Comparison of ENCODE assay signal across 8 mouse cellular contexts in genomic region chr9:51985493-51986099, GRCm38 (mm10). TPM values are rescaled to one million over a fixed set of nuclear protein-coding genes. Genes with fewer than 3 reads are reported as not detected.
DNase-seq lines count a peak whose midpoint lies in the region; ATAC-seq and TF ChIP-seq lines count a peak whose summit lies in the region.

No protein-coding gene starts in this region.

- H3K36me3 ChIP-seq in limb, embryonic 14.5 days (ENCODE audit: control insufficient read depth, insufficient read depth, low read length), result no peaks in the 10 kb centered on the region
- H3K36me3 ChIP-seq in limb, embryonic 10.5 days, result no peaks in the 10 kb centered on the region
- H3K36me3 ChIP-seq in thymus, adult 2 months (ENCODE audit: control insufficient read depth, insufficient read depth, low read length), result no peaks in the 10 kb centered on the region

- 73% methylated on average over 11 of the region's 11 CpGs for WGBS in limb, embryonic 14.5 days
- WGBS in limb, embryonic 10.5 days, result 86% methylated on average over 11 of the region's 11 CpGs
- 96% methylated on average over 11 of the region's 11 CpGs for WGBS in thymus, adult 2 months

- H3K27ac ChIP-seq in limb, embryonic 14.5 days (replicated peaks; ENCODE audit: low read depth, low read length), result no peak overlapping the region
- H3K27ac ChIP-seq in limb, embryonic 10.5 days, result no peak overlapping the region
- H3K27ac ChIP-seq in layer of hippocampus, adult 2 months, result peak overlapping the region; percentile 37
- no peak overlapping the region for H3K27ac ChIP-seq in thymus, adult 2 months (ENCODE audit: control insufficient read depth, insufficient read depth, low read length)

- TF ChIP-seq CTCF in layer of hippocampus, adult 2 months (conservative IDR thresholded peaks at IDR 0.05), result no peak
- no peak for TF ChIP-seq CTCF in thymus, adult 2 months (IDR thresholded peaks at IDR 0.05; ENCODE audit: borderline replicate concordance, control insufficient read depth, extremely low read depth, insufficient read depth, low read length, poor library complexity)

- no peak overlapping the region for H3K9ac ChIP-seq in limb, embryonic 14.5 days (ENCODE audit: low read depth, low read length, severe bottlenecking)

- no peak for TF ChIP-seq POLR2A in limb, embryonic 14.5 days (IDR thresholded peaks at IDR 0.05; ENCODE audit: borderline replicate concordance, extremely low read depth, insufficient read depth, insufficient read length)
- TF ChIP-seq POLR2A in thymus, adult 2 months (IDR thresholded peaks at IDR 0.05; ENCODE audit: control insufficient read depth, extremely low read depth, insufficient read depth, low read length, poor library complexity), result no peak

- no peaks in the 10 kb centered on the region for H3K27me3 ChIP-seq in limb, embryonic 14.5 days (ENCODE audit: control insufficient read depth, insufficient read depth, low read length)
- H3K27me3 ChIP-seq in limb, embryonic 10.5 days (ENCODE audit: low read depth, poor library complexity, severe bottlenecking), result no peaks in the 10 kb centered on the region
- H3K27me3 ChIP-seq in thymus, adult 2 months (ENCODE audit: control insufficient read depth, insufficient read depth, low read length), result no peaks in the 10 kb centered on the region

- no peak overlapping the region for H3K4me2 ChIP-seq in limb, embryonic 14.5 days (replicated peaks; ENCODE audit: low read depth, low read length, severe bottlenecking)

- no peak for ATAC-seq in limb, embryonic 14.5 days (ENCODE audit: low FRiP score, low read depth)

- H3K4me3 ChIP-seq in limb, embryonic 14.5 days (replicated peaks; ENCODE audit: low read length), result no peak overlapping the region
- no peak overlapping the region for H3K4me3 ChIP-seq in limb, embryonic 10.5 days
- H3K4me3 ChIP-seq in layer of hippocampus, adult 2 months, result peak overlapping the region; percentile 34
- H3K4me3 ChIP-seq in thymus, adult 2 months (ENCODE audit: control insufficient read depth, insufficient read depth, low read length), result no peak overlapping the region

- peak; percentile 68 for DNase-seq in adrenal gland, adult 2 months
- DNase-seq in adrenal gland, adult 18-20 months (ENCODE audit: low spot score in 2 of 2), result no peak
- peak; percentile 22 for DNase-seq in limb, embryonic 14.5 days (ENCODE audit: low spot score)
- DNase-seq in limb, embryonic 10.5 days (ENCODE audit: low spot score), result no peak
- peak; percentile 63 to 84 for DNase-seq in layer of hippocampus, adult 2 months (ENCODE audit: low spot score in 2 of 2)
- peak; percentile 83 to 91 for DNase-seq in right cerebral cortex, postnatal 10 days (ENCODE audit: low spot score in 2 of 2)
- no peak for DNase-seq in thymus, adult 2 months
- DNase-seq in gastrocnemius, postnatal 4 days (ENCODE audit: low spot score in 2 of 2), result no peak

- H3K9me3 ChIP-seq in limb, embryonic 14.5 days (ENCODE audit: control insufficient read depth, low read length), result no peaks in the 10 kb centered on the region
- no peaks in the 10 kb centered on the region for H3K9me3 ChIP-seq in limb, embryonic 10.5 days (replicated peaks)

- H3K4me1 ChIP-seq in limb, embryonic 14.5 days (ENCODE audit: control insufficient read depth, insufficient read depth, low read length), result no peaks in the 10 kb centered on the region
- H3K4me1 ChIP-seq in limb, embryonic 10.5 days, result no peaks in the 10 kb centered on the region
- peaks cover 3% of the 10 kb centered on the region; the same call in 1 of the 2 replicates for H3K4me1 ChIP-seq in thymus, adult 2 months (replicated peaks; ENCODE audit: control insufficient read depth, insufficient read depth, low read length)

RNA-seq across cellular contexts. Expression of gene Fdx1, which starts 22.2 kb away (rescaled TPM):
- total RNA-seq in adrenal gland, adult 2 months (2021), result 1,000 to 10,000 TPM; 1,986 to 2,305 TPM
- 10,930 and 16,655 TPM in 2 replicates for polyA plus RNA-seq in adrenal gland, adult 2 months (2012; rRNA removed)
- 1,000 to 10,000 TPM; 3,296 to 3,327 TPM for total RNA-seq in adrenal gland, adult 18-20 months (2021)
- polyA plus RNA-seq in limb, embryonic 14.5 days (2012; rRNA removed), result 33.2 and 39.5 TPM in 2 replicates
- 77.6 and 81.4 TPM in 2 replicates for polyA plus RNA-seq in limb, embryonic 14.5 days (2014; fragmentation: Nextera tagmentation; extraction: Ambion mirVana)
- 53.5 and 66.9 TPM in 2 replicates for polyA plus RNA-seq in limb, embryonic 10.5 days (2016; fragmentation: Nextera tagmentation; extraction: Ambion mirVana)
- 10 to 100 TPM; 17.1 to 18.7 TPM for total RNA-seq in layer of hippocampus, adult 2 months (2021)
- polyA plus RNA-seq in thymus, adult 2 months (2012; rRNA removed), result 30.5 and 33.9 TPM in 2 replicates
- 10 to 100 TPM; 40.8 to 41.2 TPM for total RNA-seq in gastrocnemius, postnatal 4 days (2021)

Comparison
In these comparisons a context has a peak if more than half of its experiments do, and no peak if none do; other contexts are left out.
1. DNase-seq: peak in adrenal gland, adult 2 months (single experiment), limb, embryonic 14.5 days (single experiment), layer of hippocampus, adult 2 months (2 of 2) and right cerebral cortex, postnatal 10 days (2 of 2); none in adrenal gland, adult 18-20 months (0 of 2), limb, embryonic 10.5 days (single experiment), thymus, adult 2 months (single experiment) and gastrocnemius, postnatal 4 days (0 of 2).
2. RNA of gene Fdx1, which starts 22.2 kb away (total RNA-seq): 3,296 to 3,327 TPM in adrenal gland, adult 18-20 months and 1,986 to 2,305 TPM in adrenal gland, adult 2 months; 40.8 to 41.2 TPM in gastrocnemius, postnatal 4 days and 17.1 to 18.7 TPM in layer of hippocampus, adult 2 months; every median in the first group is over 10 times any median in the second.